Mouse (Mus musculus) gastrocnemius, adult 2 months (tissue): Measurements from ENCODE around the gene Sap18b. TPM values are rescaled to one million over a fixed set of nuclear protein-coding genes. Genes with fewer than 3 reads are reported as not detected.
"Not testable (repeated sequence)": the region's sequence is repeated elsewhere in the genome, so short reads cannot be mapped to it uniquely, and the experiment has no call there.

Source experiments
- DNase-seq: peaks from one replicate; pipeline ENCODE4 v3.0.0; 2022
- H3K27ac ChIP-seq: fragments of 200-600 bp; 2 replicates; pipeline ENCODE4 v1.8.1; 2022; ENCODE audit warnings: mild to moderate bottlenecking
- H3K4me3 ChIP-seq: fragments of 200-600 bp; 2 replicates; pipeline ENCODE4 v1.8.1; 2022; ENCODE audit warnings: mild to moderate bottlenecking, moderate library complexity
- CTCF ChIP-seq: fragments of 200-600 bp; IDR thresholded peaks from 2 replicates; pipeline ENCODE4 v1.8.1; 2022; ENCODE audit warnings: antibody characterized with exemption, mild to moderate bottlenecking, moderate library complexity
- intact Hi-C: fragments of 180-260 bp; cut with DNase I; formaldehyde crosslinking; loops from one replicate; pipeline ENCODE4 v1.15.1; 2025
- total RNA-seq, 2 experiments: library from RNA; stranded (reverse); gene quantifications; 2 replicates each; pipeline ENCODE4 v1.2.3; 2021

The Sap18b gene
- total RNA-seq, 2 experiments from 2014 or later, result 77.5 to 78.4 TPM

DNA sequence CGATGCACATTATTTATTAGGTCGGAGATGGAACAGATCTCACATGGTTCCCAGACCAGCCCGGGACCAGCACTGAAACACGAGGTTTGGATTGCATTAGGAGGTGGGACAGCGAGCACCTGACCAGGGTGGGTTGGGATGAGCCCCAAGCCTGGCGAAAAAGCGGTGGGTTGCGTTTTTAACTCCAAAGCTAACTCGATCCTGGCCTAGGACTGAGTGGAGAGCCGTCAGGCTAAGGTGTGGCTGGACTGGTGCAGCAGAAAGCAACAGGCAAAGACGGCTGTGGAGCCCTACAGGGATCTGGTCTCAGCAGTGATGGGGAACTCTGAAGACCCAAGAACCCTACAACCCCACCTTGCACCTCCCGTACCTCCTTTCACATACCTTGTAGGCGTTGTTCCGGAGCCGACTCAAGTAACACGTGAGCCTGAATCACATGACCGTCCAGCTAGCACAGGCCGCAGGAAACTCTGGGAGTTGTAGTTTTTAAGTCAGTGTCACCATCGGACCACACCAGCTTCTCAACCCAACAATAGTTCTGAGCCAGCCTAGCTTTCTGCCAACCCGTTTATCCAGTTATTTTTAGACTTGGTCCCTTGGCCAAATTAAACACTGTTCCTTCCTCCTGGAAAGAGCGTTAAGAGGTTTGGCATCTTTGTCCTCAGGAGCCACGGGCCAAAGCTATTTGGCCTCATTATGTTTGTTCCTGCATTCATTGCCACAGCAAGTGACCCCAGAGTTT is 28.1 kb downstream of the Sap18b start, which contains the start of gene Slc38a7:
Slc38a7 (minus strand) TSS at position 438 of the 742 bp plus-strand sequence.
- peak within 1 kb of the TSS; percentile 88 for H3K27ac ChIP-seq
- intact Hi-C loops, result no loop called here
- peak; percentile 76 for DNase-seq

DNA sequence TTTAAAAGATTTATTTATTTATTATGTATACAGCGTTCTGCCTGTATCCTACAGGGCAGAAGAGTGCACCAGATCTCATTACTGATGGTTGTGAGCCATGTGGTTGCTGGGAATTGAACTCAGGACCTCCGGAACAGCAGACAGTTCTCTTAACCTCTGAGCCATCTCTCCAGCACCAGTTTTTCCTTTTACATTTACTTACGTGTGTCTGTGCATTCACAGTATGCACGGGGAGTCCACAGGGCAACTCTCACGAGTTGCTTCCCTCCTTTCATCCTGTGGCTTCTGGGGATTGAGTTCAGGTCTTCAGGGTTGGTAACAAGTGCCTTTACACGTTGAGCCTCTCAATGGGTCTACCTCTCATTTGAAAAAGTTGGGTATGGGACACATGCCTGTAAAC is 29.0 kb downstream of the Sap18b start:
- H3K27ac ChIP-seq, result no peak overlapping the region
- intact Hi-C loops, result no loop called here
- TF ChIP-seq CTCF, result no peak
- no peak for DNase-seq
- H3K4me3 ChIP-seq, result no peak overlapping the region

More for the DNA sequence above, 28.1 kb downstream of the Sap18b start, which contains the start of gene Slc38a7:
- H3K4me3 ChIP-seq, result peak within 1 kb of the TSS; percentile 90
- TF ChIP-seq CTCF, result no peak

DNA sequence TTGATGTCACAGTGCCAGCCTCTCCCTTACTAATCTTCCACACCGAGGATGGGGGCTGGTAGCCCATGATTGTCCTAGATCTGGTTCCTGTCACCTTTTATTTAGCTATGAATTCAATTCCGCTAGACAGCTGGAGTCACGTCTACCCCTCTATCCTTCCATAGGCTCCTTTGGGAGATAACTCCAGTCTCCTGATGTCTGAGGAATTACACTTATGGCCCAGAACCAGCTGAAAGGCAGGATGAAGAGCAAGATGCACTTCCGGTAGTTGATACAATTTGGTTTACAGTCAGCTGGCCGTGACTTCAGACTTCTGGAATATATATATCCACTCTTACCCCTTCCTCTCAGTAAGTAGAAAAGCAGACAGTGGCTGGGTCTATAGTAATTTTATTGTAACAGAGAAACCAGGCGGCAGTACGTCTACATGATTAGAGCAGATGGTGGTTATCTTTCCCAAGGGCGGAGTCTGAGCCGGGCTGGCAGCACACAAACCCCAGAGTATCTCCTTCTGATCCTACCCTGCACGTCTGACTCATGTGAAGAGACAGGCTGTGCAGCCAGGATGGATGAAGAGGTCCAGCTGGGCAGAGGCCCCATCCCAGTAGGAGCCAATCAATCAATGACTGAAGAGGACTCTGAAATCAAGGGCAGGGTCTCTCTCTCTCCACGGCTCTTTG is 38.8 kb downstream of the Sap18b start:
- intact Hi-C loops, H3K27ac ChIP-seq: not testable (repeated sequence)

DNA sequence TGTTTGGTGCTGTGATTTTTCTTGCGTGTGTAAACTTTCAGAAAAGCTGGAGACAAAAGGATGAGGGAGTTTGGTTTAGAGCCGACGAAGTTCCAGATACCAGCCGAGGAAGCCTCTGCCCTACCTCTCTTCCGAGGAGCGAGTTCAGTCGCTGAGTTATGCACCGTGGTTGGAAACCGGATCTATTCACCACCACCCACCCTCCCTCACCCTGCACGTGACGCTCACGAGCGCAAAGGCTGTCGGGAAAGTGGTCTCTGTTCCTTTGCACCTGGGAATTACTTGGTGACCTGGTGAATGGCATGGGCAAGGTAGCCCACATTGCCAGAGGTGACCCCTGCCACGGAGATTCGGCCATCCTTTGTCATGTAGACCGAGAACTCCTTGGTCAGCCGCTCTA is 39.7 kb downstream of the Sap18b start:
- DNase-seq, H3K27ac ChIP-seq, H3K4me3 ChIP-seq, intact Hi-C loops: not testable (repeated sequence)

More for the DNA sequence above, 38.8 kb downstream of the Sap18b start:
- not testable (repeated sequence) for DNase-seq, H3K4me3 ChIP-seq

DNA sequence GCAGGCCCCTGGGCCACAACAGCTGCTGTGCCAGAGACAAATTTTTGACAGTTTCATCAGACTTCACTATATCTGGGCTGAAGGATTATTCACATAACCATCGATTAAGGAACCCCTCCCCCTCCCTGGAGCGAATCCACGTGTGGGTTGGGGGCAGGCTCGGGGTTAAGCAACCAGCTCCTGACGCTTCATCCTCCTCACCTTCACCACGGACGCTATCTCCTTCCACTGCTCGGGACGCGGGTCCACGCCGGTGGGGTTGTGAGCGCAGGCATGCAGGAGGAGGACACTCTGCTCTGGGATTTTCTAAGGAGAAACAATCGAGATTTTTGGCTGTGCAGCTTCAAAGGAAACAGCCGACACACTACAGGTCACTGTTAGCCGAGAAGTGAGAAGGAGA is 46.5 kb downstream of the Sap18b start:
- no peak for TF ChIP-seq CTCF
- no peak overlapping the region for H3K27ac ChIP-seq
- DNase-seq, result no peak
- H3K4me3 ChIP-seq, result no peak overlapping the region
- intact Hi-C loops, result no loop called here

DNA sequence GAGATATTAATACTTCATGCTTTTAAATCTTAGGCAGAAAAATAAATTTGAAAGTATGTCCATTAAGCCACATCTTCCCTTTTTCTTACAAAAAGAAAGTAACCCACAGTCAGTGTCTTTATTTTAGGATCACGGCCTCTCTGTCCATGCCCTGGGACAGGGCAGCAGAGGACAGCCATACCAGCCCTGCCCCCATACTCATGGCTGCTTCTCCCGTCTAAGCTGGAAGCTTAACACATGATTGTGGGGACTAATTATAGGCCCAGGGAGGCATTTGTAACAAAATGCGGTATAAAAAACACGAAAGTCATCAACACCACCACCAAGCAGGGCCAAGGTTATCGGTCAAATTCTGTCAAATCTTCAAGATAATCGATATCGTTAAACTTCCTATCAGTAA is 50.1 kb downstream of the Sap18b start:
- Histone ChIP-seq H3K4me3 (no peak overlapping the region), H3K27ac (peak overlapping the region; percentile 48; the same call in 1 of the 2 replicates)
- TF ChIP-seq CTCF, result no peak
- intact Hi-C loops, result no loop called here
- peak; percentile 32 for DNase-seq

Other genes starting within 250 kb of the Sap18b start
- gene Prss54, start 249.0 kb upstream of the Sap18b start, total RNA-seq, result not detected
- under 1 TPM; 0.41 to 0.64 TPM for gene Gins3, start 191.9 kb upstream of the Sap18b start, total RNA-seq
- gene Ndrg4, start 148.4 kb upstream of the Sap18b start, total RNA-seq, result 1 to 10 TPM; 2.4 to 4.0 TPM
- gene Setd6, start 109.5 kb upstream of the Sap18b start, total RNA-seq, result 10 to 100 TPM; 10.7 to 13.3 TPM
- gene Cnot1, start 17.9 kb upstream of the Sap18b start, total RNA-seq, result 10 to 100 TPM; 66.3 to 71.1 TPM
- gene Slc38a7, start 28.2 kb downstream of the Sap18b start, total RNA-seq, result 1 to 10 TPM; 6.7 to 6.8 TPM
- gene Got2, start 63.2 kb downstream of the Sap18b start, total RNA-seq, result 100 to 1,000 TPM; 342 to 564 TPM